8 mouse cellular contexts compared by ENCODE assay signal in genomic region chr17:36957999-36958743, GRCm38 (mm10). TPM values are rescaled to one million over a fixed set of nuclear protein-coding genes. Genes with fewer than 3 reads are reported as not detected.
DNase-seq lines count a peak whose midpoint lies in the region; ATAC-seq and TF ChIP-seq lines count a peak whose summit lies in the region.

Znrd1 (minus strand) TSS chr17:36958559.
Znrd1as (plus strand) TSS chr17:36958592.

- WGBS in embryonic facial prominence, embryonic 14.5 days: under 1% methylated on average over 43 of the region's 46 CpGs
- WGBS in heart, adult 2 months: under 1% methylated on average over 46 of the region's 46 CpGs
- under 1% methylated on average over 46 of the region's 46 CpGs for WGBS in limb, embryonic 13.5 days
- under 1% methylated on average over 46 of the region's 46 CpGs for WGBS in midbrain, embryonic 16.5 days

- no peaks in the 10 kb centered on the region for H3K27me3 ChIP-seq in embryonic facial prominence, embryonic 14.5 days (replicated peaks; ENCODE audit: control insufficient read depth, insufficient read depth, low read length)
- H3K27me3 ChIP-seq in heart, adult 2 months (ENCODE audit: control insufficient read depth, insufficient read depth, low read length): no peaks in the 10 kb centered on the region
- H3K27me3 ChIP-seq in limb, embryonic 13.5 days: no peaks in the 10 kb centered on the region
- no peaks in the 10 kb centered on the region for H3K27me3 ChIP-seq in midbrain, embryonic 16.5 days (ENCODE audit: control insufficient read depth, insufficient read depth, low read depth, low read length)

- TF ChIP-seq POLR2A in heart, adult 2 months (IDR thresholded peaks at IDR 0.05; ENCODE audit: insufficient read depth, low read depth, low read length): peak; percentile 85

- H3K9ac ChIP-seq in embryonic facial prominence, embryonic 14.5 days (ENCODE audit: low read depth, low read length): peak within 1 kb of the TSS; percentile 85
- H3K9ac ChIP-seq in heart, adult 2 months (ENCODE audit: low read depth, low read length): peak within 1 kb of the TSS; percentile 87
- peak within 1 kb of the TSS; percentile 83 for H3K9ac ChIP-seq in limb, embryonic 13.5 days
- H3K9ac ChIP-seq in midbrain, embryonic 16.5 days (ENCODE audit: low read depth, low read length): peak within 1 kb of the TSS; percentile 78

- H3K4me2 ChIP-seq in embryonic facial prominence, embryonic 14.5 days (ENCODE audit: low read depth, low read length): peak within 1 kb of the TSS; percentile 82
- peak within 1 kb of the TSS; percentile 83 for H3K4me2 ChIP-seq in limb, embryonic 13.5 days (replicated peaks)
- peak within 1 kb of the TSS; percentile 85 for H3K4me2 ChIP-seq in midbrain, embryonic 16.5 days (ENCODE audit: low read length)

- H3K4me1 ChIP-seq in embryonic facial prominence, embryonic 14.5 days (ENCODE audit: control insufficient read depth, insufficient read depth, low read length): peaks cover 7% of the 10 kb centered on the region
- peaks cover 3% of the 10 kb centered on the region for H3K4me1 ChIP-seq in heart, adult 2 months (ENCODE audit: control insufficient read depth, insufficient read depth, low read length)
- peaks cover 15% of the 10 kb centered on the region for H3K4me1 ChIP-seq in limb, embryonic 13.5 days
- H3K4me1 ChIP-seq in midbrain, embryonic 16.5 days (ENCODE audit: control insufficient read depth, insufficient read depth, low read length): peaks cover 13% of the 10 kb centered on the region

- 0 out of 2 replicates have a peak, but pooled peaks have one; percentile 10 for TF ChIP-seq CTCF in heart, adult 2 months (IDR thresholded peaks at IDR 0.05)

- no peaks in the 10 kb centered on the region for H3K9me3 ChIP-seq in embryonic facial prominence, embryonic 14.5 days (ENCODE audit: control insufficient read depth, low read length)
- H3K9me3 ChIP-seq in limb, embryonic 13.5 days: no peaks in the 10 kb centered on the region
- no peaks in the 10 kb centered on the region for H3K9me3 ChIP-seq in midbrain, embryonic 16.5 days (replicated peaks; ENCODE audit: control insufficient read depth, low read length, poor library complexity, severe bottlenecking)

- DNase-seq in 3T3-L1 (ENCODE audit: low read depth, low spot score): peak; percentile 98
- peak; percentile 80 to 87 for DNase-seq in adrenal gland, postnatal 4 days (ENCODE audit: low spot score in 2 of 2)
- peak; percentile 99 for DNase-seq in embryonic facial prominence, embryonic 14.5 days (ENCODE audit: low spot score)
- peak; percentile 94 to 96 for DNase-seq in heart, adult 2 months
- peak; percentile 95 to 96 for DNase-seq in kidney, adult 8-10 months
- peak; percentile 81 to 90 for DNase-seq in spleen, postnatal 10 days (ENCODE audit: low spot score in 2 of 2)

- H3K4me3 ChIP-seq in embryonic facial prominence, embryonic 14.5 days (ENCODE audit: low read depth, low read length): peak within 1 kb of the TSS; percentile 78
- peak within 1 kb of the TSS; percentile 73 for H3K4me3 ChIP-seq in heart, adult 2 months
- H3K4me3 ChIP-seq in limb, embryonic 13.5 days: peak within 1 kb of the TSS; percentile 76
- H3K4me3 ChIP-seq in midbrain, embryonic 16.5 days (ENCODE audit: low read depth, low read length): peak within 1 kb of the TSS; percentile 74

- H3K79me2 ChIP-seq in heart, adult 2 months (replicated peaks; ENCODE audit: control insufficient read depth, insufficient read depth, low read length): no peaks in the 10 kb centered on the region

- H3K36me3 ChIP-seq in embryonic facial prominence, embryonic 14.5 days (ENCODE audit: control insufficient read depth, insufficient read depth, low read length): peaks cover 30% of the 10 kb centered on the region
- H3K36me3 ChIP-seq in heart, adult 2 months (ENCODE audit: control insufficient read depth, insufficient read depth, low read length): peaks cover 2% of the 10 kb centered on the region
- H3K36me3 ChIP-seq in limb, embryonic 13.5 days: peaks cover 26% of the 10 kb centered on the region
- H3K36me3 ChIP-seq in midbrain, embryonic 16.5 days (ENCODE audit: control insufficient read depth, insufficient read depth, low read length): no peaks in the 10 kb centered on the region

- H3K27ac ChIP-seq in embryonic facial prominence, embryonic 14.5 days (replicated peaks; ENCODE audit: low read depth, low read length): peak within 1 kb of the TSS; percentile 85
- peak within 1 kb of the TSS; percentile 83 for H3K27ac ChIP-seq in heart, adult 2 months
- H3K27ac ChIP-seq in limb, embryonic 13.5 days: peak within 1 kb of the TSS; percentile 80; the same call in 1 of the 2 replicates
- H3K27ac ChIP-seq in midbrain, embryonic 16.5 days (ENCODE audit: low read length): peak within 1 kb of the TSS; percentile 78

- ATAC-seq in embryonic facial prominence, embryonic 14.5 days (ENCODE audit: low read depth): peak; percentile 98
- ATAC-seq in limb, embryonic 13.5 days (ENCODE audit: low FRiP score, low read depth): peak; percentile 99
- peak; percentile 97 for ATAC-seq in midbrain, embryonic 16.5 days

- intact Hi-C loops in heart, adult 2 months (cut with DNase I): loop anchor here (2.0 kb wide), 3 partner anchors 43 to 121 kb away; partner anchors contain the start of gene Trim26

- peak; percentile 89; the same call in 1 of the 2 replicates for TF ChIP-seq EP300 in heart, adult 2 months (IDR thresholded peaks at IDR 0.05; ENCODE audit: insufficient read depth, low read depth, low read length)

RNA-seq across cellular contexts. Expression of gene Znrd1, which starts in this region (rescaled TPM):
- total RNA-seq in adrenal gland, postnatal 4 days (2021): 10 to 100 TPM; 35.8 to 41.6 TPM
- 89.6 and 94.7 TPM in 2 replicates for polyA plus RNA-seq in embryonic facial prominence, embryonic 14.5 days (2014; fragmentation: Nextera tagmentation; extraction: Ambion mirVana)
- 10 to 100 TPM; 25.9 to 29.0 TPM for total RNA-seq in heart, adult 2 months (2021)
- polyA plus RNA-seq in heart, adult 2 months (2012; rRNA removed): 19.8 and 26.2 TPM in 2 replicates
- 111 and 117 TPM in 2 replicates for polyA plus RNA-seq in limb, embryonic 13.5 days (2015; fragmentation: Nextera tagmentation; extraction: Ambion mirVana)
- polyA plus RNA-seq in midbrain, embryonic 16.5 days (2015; fragmentation: Nextera tagmentation; extraction: Ambion mirVana): 47.3 and 52.3 TPM in 2 replicates

RNA-seq across cellular contexts. Expression of gene Znrd1as, which starts in this region (rescaled TPM):
- total RNA-seq in adrenal gland, postnatal 4 days (2021): 1 to 10 TPM; 7.4 to 7.8 TPM
- 5.9 and 6.1 TPM in 2 replicates for polyA plus RNA-seq in embryonic facial prominence, embryonic 14.5 days (2014; fragmentation: Nextera tagmentation; extraction: Ambion mirVana)
- 10 to 100 TPM; 14.1 to 18.2 TPM for total RNA-seq in heart, adult 2 months (2021)
- 4.0 and 8.8 TPM in 2 replicates for polyA plus RNA-seq in heart, adult 2 months (2012; rRNA removed)
- polyA plus RNA-seq in limb, embryonic 13.5 days (2015; fragmentation: Nextera tagmentation; extraction: Ambion mirVana): 5.7 and 5.8 TPM in 2 replicates
- 4.7 and 6.5 TPM in 2 replicates for polyA plus RNA-seq in midbrain, embryonic 16.5 days (2015; fragmentation: Nextera tagmentation; extraction: Ambion mirVana)

Comparison
In these comparisons a context has a peak if more than half of its experiments do, and no peak if none do; other contexts are left out.
1. Peak in every context shown above with its lines: DNase-seq, ATAC-seq, H3K4me3 ChIP-seq and H3K27ac ChIP-seq.